Mouse (Mus musculus) left cerebral cortex, adult 8-10 months (tissue): ENCODE results near the gene Nlrp6. TPM values are rescaled to one million over a fixed set of nuclear protein-coding genes. Genes with fewer than 3 reads are reported as not detected.
A peak's percentile ranks its signal among the peaks of the same experiment; 100 is the strongest.
"Not testable (repeated sequence)": the region's sequence is repeated elsewhere in the genome, so short reads cannot be mapped to it uniquely, and the experiment has no call there.

Experiments used
- DNase-seq, 2 experiments: peaks; one replicate each; pipeline ENCODE4 v3.0.0; 2022; ENCODE audit warnings: low spot score in 2 of 2
- total RNA-seq, 4 experiments: library from RNA; stranded (reverse); gene quantifications; 2 replicates each; pipeline ENCODE4 v1.2.4; 2022

The Nlrp6 gene
- total RNA-seq, 4 experiments from 2014 or later = 0.54 to 1.1 (median 0.92) TPM

DNA sequence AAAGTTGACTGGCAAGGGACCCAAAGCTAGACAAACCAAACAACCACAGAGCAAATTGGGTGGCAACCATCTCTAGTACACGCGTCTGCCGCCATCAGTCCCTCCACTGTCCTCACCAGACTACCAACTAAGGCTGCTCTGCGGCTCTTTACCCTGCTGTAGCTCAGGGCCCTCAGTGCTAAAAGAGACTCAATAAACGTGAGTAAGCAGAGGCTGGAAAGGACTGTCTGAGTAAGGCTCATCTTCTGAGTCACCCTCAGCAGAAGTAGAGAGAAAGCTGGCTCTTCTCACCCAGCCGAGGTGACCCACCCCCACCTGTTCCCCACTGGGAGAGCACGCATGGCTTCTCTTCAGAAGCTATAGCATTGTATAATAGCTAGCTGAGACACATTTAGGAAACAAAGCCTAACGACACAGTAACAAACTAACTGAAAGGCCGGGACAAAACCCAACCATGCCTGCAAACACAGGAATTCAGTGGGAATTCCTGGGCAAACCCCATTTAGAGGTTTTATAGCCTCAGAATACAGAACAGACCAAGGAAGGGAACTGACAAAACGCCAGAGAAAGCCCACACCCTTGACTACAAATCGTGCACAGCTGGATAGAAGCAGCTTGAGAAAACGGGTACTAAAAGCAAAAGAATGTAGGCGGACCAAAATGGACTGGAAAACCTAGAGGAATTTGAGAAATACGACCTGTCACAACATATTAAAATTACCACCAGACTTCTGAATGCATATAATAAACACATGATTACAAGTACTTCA, 52.9 kb downstream of the Nlrp6 start:
- DNase-seq = peak in 1 of 2 experiments; percentile 22

DNA sequence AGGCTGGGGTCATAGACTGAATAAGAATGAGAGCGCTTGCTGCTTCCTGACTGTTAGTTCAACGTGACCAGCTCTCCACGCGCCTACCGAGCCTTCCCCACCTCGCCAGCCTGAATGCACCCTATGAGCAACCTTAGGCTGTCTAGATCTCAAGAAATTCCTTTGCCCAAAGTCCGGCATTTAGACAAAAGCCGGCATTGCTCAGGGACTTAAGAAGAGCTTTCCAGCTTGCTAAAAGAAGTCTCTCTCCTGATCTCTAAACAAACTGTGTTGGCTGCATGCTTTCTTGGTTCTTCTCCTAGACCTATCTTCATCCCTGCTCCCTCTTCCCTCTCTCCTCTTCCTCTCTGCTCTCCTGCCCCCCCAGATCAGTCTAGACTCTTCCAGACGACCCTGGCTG, 54.2 kb downstream of the Nlrp6 start:
- no peak for DNase-seq

DNA sequence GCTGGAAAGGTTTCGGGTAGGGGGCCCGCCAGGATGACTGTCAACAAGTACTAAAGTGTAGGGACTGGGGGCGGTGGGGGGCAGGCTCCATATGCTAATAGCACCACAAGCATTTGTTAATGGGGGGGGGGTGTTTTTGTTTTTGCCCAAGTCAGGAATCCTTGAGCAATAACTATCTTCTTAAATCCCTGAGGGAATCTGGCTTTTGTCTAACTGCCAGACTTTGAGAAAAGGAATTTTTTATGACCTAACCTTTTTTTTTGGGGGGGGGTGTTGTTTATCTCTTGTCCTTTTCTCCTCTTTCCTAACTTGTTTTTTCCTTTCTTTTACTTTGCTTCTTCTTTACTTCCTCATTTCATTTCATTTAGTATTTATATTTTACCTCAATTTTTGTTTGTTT, 54.8 kb downstream of the Nlrp6 start:
- DNase-seq = no peak

DNA sequence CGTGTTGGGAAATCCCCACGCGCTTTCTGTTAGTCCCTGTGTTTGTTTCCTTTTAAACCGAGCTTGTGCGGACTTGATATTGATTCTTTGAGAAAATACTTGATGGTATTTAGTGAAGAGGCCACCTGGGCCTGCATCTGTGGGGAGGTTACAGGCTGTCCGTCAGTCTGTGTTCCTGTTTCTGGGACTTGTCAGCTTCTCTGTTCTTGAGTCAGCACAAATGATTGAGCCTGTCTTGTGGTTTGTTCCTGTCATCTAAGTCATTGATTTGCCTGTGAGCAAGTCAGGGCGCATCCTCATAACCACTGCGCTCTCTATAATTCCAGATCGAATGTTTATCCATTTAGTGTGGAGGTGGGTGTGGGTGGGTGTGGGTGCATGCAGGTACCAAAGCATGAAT, 56.0 kb downstream of the Nlrp6 start:
- DNase-seq = not testable (repeated sequence)

Other genes starting within 250 kb of the Nlrp6 start
- gene Olfr45, start 239.0 kb upstream of the Nlrp6 start, total RNA-seq = not detected
- not detected for gene Olfr541, start 223.6 kb upstream of the Nlrp6 start, total RNA-seq
- gene Cyp2e1, start 157.2 kb upstream of the Nlrp6 start, total RNA-seq = under 1 TPM in 1 of 4 experiments, not detected in 3; 0.36 TPM
- under 1 TPM in 3 of 4 experiments, not detected in 1; 0.40 to 0.91 (median 0.46) TPM for gene Syce1, start 133.1 kb upstream of the Nlrp6 start, total RNA-seq
- gene Zfp941, start 98.7 kb upstream of the Nlrp6 start, total RNA-seq = 10 to 100 TPM; 29.5 to 33.1 (median 29.7) TPM
- 10 to 100 TPM in 1 of 4 experiments, 1 to 10 TPM in 3; 6.2 to 13.1 (median 8.4) TPM for gene Urah, start 85.9 kb upstream of the Nlrp6 start, total RNA-seq
- not detected for gene Scgb1c1, start 75.4 kb upstream of the Nlrp6 start, total RNA-seq
- gene Odf3, start 73.1 kb upstream of the Nlrp6 start, total RNA-seq = under 1 TPM in 1 of 4 experiments, not detected in 3; 0.36 TPM
- gene Gm45785, start 64.6 kb upstream of the Nlrp6 start, total RNA-seq = 1 to 10 TPM; 1.0 to 2.9 (median 2.5) TPM
- 10 to 100 TPM; 60.1 to 70.0 (median 64.9) TPM for gene Ric8a, start 63.9 kb upstream of the Nlrp6 start, total RNA-seq
- gene Bet1l, start 63.3 kb upstream of the Nlrp6 start, total RNA-seq = 10 to 100 TPM; 20.7 to 26.7 (median 23.2) TPM
- 100 to 1,000 TPM; 105 to 117 (median 109) TPM for gene Psmd13, start 38.9 kb upstream of the Nlrp6 start, total RNA-seq
- 10 to 100 TPM; 62.4 to 79.7 (median 73.7) TPM for gene Sirt3, start 38.6 kb upstream of the Nlrp6 start, total RNA-seq
- 1 to 10 TPM; 1.7 to 3.9 (median 2.9) TPM for gene Cox8b, start 20.5 kb upstream of the Nlrp6 start, total RNA-seq
- 1 to 10 TPM; 3.9 to 4.7 (median 4.3) TPM for gene Pgghg, start 20.5 kb downstream of the Nlrp6 start, total RNA-seq
- under 1 TPM in 1 of 4 experiments, not detected in 3; 0.51 TPM for gene Ifitm5, start 29.4 kb downstream of the Nlrp6 start, total RNA-seq
- gene Gm45717, start 35.0 kb downstream of the Nlrp6 start, total RNA-seq = not detected
- gene Ifitm2, start 35.1 kb downstream of the Nlrp6 start, total RNA-seq = 10 to 100 TPM; 13.5 to 19.6 (median 16.7) TPM
- 1 to 10 TPM; 3.6 to 7.4 (median 5.0) TPM for gene Ifitm1, start 46.3 kb downstream of the Nlrp6 start, total RNA-seq
- gene Ifitm3, start 89.9 kb downstream of the Nlrp6 start, total RNA-seq = 10 to 100 TPM; 12.2 to 26.6 (median 17.7) TPM
- gene Ifitm6, start 97.0 kb downstream of the Nlrp6 start, total RNA-seq = under 1 TPM in 2 of 4 experiments, not detected in 2; 0.87 to 0.88 TPM
- not detected for gene Gm17387, start 108.2 kb downstream of the Nlrp6 start, total RNA-seq
- gene B4galnt4, start 140.2 kb downstream of the Nlrp6 start, total RNA-seq = 10 to 100 TPM; 64.5 to 81.0 (median 79.2) TPM
- gene Pkp3, start 157.3 kb downstream of the Nlrp6 start, total RNA-seq = under 1 TPM in 1 of 4 experiments, not detected in 3; 0.57 TPM
- gene Sigirr, start 179.7 kb downstream of the Nlrp6 start, total RNA-seq = 1 to 10 TPM; 2.3 to 2.6 (median 2.5) TPM
- not detected for gene Ano9, start 196.9 kb downstream of the Nlrp6 start, total RNA-seq
- gene Ptdss2, start 201.5 kb downstream of the Nlrp6 start, total RNA-seq = 10 to 100 TPM; 48.4 to 57.7 (median 52.3) TPM